Mouse (Mus musculus) liver, adult 2 months (tissue): Measurements from ENCODE around the gene Mea1.

Source experiments
- CTCF ChIP-seq: fragments of 200-500 bp; IDR thresholded peaks from 2 replicates; pipeline ENCODE4 v1.5.1; 2011; ENCODE audit warnings: low read depth, low read length, control low read depth
- POLR2A ChIP-seq: fragments of 200-500 bp; IDR thresholded peaks from 2 replicates; pipeline ENCODE4 v1.6.1; 2011; ENCODE audit warnings: low read length, control low read depth; ENCODE audit not compliant: insufficient read depth; ENCODE audit errors: extremely low read depth

DNA sequence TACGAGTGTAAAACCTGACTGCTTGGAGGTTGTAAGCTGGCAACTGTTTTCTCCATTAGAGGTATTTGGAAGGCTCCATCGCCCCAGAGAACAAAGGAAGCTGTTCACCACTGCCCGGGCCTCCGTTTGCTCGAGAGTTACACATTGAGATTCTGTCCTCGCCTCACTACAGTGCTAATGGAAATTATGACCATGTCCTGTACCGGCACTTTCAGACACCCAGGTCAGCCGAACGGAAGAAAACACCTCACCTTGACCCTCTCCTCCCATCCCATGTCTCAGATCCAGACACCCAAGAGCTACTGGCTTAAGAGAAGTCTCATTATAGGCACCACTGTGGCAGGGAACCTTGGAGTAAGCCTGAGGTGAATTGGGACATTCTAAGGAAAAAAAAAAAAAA, 35.3 kb downstream of the Mea1 start:
- TF ChIP-seq CTCF (no peak), POLR2A (no peak)
